Mouse (Mus musculus) spleen, adult 2 months (tissue): ENCODE data around the gene Zfp318.

Experiments used
- CTCF ChIP-seq: fragments of 200-500 bp; IDR thresholded peaks from 2 replicates; pipeline ENCODE4 v1.5.1; 2011; ENCODE audit warnings: mild to moderate bottlenecking, inconsistent platforms; ENCODE audit not compliant: insufficient read depth, insufficient read length, insufficient replicate concordance; ENCODE audit errors: extremely low read depth
- POLR2A ChIP-seq: fragments of 200-500 bp; IDR thresholded peaks from 2 replicates; pipeline ENCODE4 v1.6.1; 2011; ENCODE audit warnings: low read depth, low read length, inconsistent platforms

DNA sequence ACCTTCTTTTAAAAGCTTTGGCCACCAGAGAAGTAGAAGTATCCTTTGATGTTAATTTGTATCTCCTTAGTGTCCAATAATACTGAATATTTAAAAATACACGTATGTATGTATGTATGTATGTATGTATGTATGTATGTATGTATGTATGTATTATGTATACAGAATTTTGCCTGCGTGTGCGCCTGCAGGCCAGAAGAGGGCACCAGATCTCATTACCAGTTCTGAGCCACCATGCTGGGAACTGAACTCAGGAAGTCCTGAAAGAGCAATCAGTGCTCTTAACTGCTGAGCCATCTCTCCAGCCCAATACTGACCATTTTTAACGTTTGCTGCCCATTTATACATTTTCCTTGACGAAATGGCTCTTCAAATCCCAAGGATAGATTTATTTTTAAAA, 47.1 kb upstream of the Zfp318 start:
- no peak for TF ChIP-seq POLR2A
- TF ChIP-seq CTCF: no peak; the same call in 1 of the 2 replicates
